Mouse (Mus musculus) gastrocnemius, postnatal 36 days (tissue): Measurements from ENCODE around the gene Nsa2. TPM values are rescaled to one million over a fixed set of nuclear protein-coding genes. Genes with fewer than 3 reads are reported as not detected.

Experiments
- DNase-seq, 2 experiments: peaks; one replicate each; pipeline ENCODE4 v3.0.0; 2022
- intact Hi-C: fragments of 180-260 bp; cut with DNase I; formaldehyde crosslinking; loops from one replicate; pipeline ENCODE4 v1.15.1; 2025
- total RNA-seq, 2 experiments: library from RNA; stranded (reverse); gene quantifications; 2 replicates each; pipeline ENCODE4 v1.2.3; 2021

Gene Nsa2
- total RNA-seq, 2 experiments from 2014 or later: 42.4 to 49.4 TPM

DNA sequence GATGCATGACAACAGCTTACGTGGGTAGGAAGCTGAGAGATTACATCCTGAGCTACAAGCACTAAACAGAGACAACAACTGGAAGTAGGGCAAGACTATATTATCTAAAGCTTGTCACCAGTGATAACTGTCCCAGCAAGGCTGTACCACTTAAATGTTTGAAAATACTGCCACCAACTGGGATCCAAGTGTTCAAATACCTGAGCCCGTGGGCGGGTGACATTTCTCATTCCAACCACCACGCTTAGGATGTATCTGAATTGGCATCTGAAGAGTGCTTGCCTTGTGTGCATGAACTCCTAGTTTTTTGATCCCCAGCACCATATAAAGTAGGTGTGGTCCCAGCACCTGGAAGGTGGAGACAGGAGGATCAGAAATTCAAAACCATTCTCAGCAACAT, 42.0 kb downstream of the Nsa2 start:
- no peak for DNase-seq
- intact Hi-C loops: no loop called here

DNA sequence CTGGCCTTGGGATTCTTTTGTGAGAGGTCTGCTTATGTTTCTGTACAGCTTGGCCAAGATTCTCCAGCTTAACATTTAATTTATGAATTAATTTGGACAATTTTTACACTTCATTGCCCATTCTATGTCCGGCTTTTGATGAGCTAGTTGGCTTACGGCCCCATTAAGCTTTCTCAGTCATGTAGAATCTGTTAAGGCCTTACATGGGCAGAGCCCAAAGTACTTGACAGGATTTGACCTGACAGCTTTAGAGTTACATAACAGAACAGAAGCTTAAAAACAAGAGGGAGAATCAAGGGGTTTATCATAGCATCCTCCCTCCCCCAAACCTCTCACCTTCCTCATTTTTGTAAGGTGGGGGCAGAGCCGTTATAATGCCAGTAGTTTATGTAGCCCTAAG, 49.6 kb downstream of the Nsa2 start:
- DNase-seq: no peak

DNA sequence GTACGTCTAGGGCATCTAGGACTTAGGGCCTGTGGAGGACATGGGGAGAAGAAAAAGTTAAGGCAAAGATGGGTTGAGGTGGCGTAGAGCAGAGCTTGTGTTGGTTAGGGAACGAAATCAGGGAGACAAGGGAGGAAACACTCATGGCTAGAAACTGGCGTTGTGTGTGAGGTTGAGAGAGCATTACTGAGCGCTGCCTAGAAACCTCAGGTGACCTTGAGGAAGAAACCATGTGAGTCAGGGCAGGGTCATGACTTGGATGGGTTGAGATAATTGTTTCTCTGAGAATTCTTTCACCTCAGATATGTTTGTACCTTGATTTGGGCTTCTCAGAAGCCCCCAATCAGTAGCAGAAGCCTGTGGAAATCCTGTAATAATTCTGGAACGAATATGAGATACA, 50.3 kb downstream of the Nsa2 start:
- no peak for DNase-seq
- intact Hi-C loops: no loop called here

More for the DNA sequence above, 49.6 kb downstream of the Nsa2 start:
- intact Hi-C loops: no loop called here

DNA sequence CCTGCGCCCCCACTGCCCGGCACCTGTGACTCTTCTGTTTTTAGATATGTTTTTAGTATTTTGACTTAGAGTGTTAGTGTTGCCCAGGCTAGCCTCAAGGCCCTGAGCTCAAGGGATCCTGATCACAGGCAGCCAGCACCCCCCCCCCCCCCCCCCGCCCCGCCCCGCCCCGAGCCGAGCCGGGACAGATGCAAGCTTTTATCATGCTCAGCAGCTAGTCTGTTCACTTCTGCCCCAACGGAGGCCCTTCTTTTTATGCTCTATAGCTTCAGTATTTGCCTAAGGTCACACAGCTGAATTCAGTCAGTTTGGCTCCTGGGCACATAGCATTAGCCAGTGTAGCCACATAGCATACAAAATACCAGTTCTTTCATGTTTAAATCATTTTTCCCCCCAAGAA, 51.4 kb downstream of the Nsa2 start:
- no peak for DNase-seq
- intact Hi-C loops: no loop called here

DNA sequence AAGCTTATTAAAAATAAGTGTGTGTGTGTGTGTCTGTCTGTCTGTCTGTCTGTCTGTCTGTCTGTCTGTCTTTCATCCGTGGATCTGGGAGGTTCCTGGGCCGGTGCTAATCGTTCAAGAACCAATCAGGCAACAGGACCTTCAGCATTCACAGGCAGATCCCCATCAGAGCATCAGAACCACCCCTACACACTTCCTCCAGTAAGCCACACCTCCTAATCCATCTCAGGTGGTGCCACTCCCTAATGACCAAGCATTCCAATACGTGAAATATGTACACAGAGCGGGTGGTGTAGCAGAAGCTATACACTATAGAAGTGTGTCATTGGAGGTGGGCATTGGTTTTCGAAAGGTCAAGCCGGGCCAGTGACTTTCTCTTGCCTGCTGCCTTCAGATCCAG, 55.3 kb downstream of the Nsa2 start:
- no peak for DNase-seq
- intact Hi-C loops: no loop called here

DNA sequence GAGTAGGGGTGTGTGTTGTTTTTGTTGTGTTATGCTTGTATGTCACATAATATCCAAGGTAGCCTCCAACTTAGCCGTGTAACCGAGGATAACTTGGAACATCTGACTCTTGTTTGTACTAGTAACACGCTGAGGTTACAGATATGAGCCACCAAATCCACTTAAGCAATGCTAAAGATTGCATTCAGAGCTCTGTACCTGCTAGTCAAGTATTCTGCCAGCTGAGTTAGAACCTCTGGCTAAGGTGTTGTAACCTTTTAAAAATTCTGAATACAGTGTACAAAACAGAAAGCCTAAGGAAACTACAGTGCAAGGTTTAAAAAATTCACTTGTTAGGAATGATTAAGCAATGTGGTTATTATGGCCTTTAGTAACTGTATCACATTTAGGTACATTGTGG, 57.1 kb downstream of the Nsa2 start:
- DNase-seq: no peak
- intact Hi-C loops: no loop called here

DNA sequence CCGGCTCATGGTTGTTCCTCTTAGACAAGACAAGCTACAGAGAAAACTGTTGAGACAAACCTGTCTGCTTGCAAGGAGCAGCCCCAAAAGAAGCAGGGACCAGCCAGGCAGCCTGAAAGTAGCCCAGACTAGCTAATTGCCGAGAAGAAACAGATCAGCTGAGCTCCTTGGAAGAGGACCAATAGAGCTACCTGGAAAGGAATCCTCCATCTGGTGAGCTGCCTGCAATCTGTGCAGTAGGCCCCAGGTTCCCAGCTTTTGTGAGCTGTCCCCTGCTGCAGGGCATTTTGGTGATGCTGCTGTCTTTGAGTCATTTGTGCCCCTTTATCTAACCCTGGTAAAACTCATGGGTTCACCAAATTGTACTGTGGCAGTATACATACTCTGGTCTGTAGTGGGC, 57.5 kb downstream of the Nsa2 start:
- intact Hi-C loops: no loop called here

More for the DNA sequence above, 57.5 kb downstream of the Nsa2 start:
- no peak for DNase-seq

Other genes with a start within 250 kb of the Nsa2 start
- gene Gcnt4, start 213.2 kb downstream of the Nsa2 start, total RNA-seq: under 1 TPM; 0.07 to 0.08 TPM
- gene 1700029F12Rik, start 103.6 kb downstream of the Nsa2 start, total RNA-seq: not detected
- gene Fam169a, start 70.7 kb downstream of the Nsa2 start, total RNA-seq: not detected
- gene Gm6169, start 38.7 kb downstream of the Nsa2 start, total RNA-seq: 1 to 10 TPM in 1 of 2 experiments, not detected in 1; 1.1 TPM
- 10 to 100 TPM; 45.9 to 49.8 TPM for gene Gfm2, start within 50 bp of the Nsa2 start, total RNA-seq
- gene Hexb, start 60.4 kb upstream of the Nsa2 start, total RNA-seq: 1 to 10 TPM; 6.8 to 7.7 TPM
- 1 to 10 TPM; 1.4 to 2.6 TPM for gene Enc1, start 103.2 kb upstream of the Nsa2 start, total RNA-seq